Mouse (Mus musculus) gonadal fat pad, adult 2 months (tissue): Measurements from ENCODE around the gene Pgm2. TPM values are rescaled to one million over a fixed set of nuclear protein-coding genes. Genes with fewer than 3 reads are reported as not detected.

Experiments
- DNase-seq: peaks from one replicate; pipeline ENCODE4 v3.0.0-alpha.2; 2012; ENCODE audit warnings: low read depth
- polyA plus RNA-seq: library from polyadenylated mRNA; depleted of rRNA; stranded (reverse); fragments of >200 nt; gene quantifications from 2 replicates; pipeline ENCODE4 v1.2.3, GENCODE M21; 2012

The Pgm2 gene
- polyA plus RNA-seq, 1 experiment, result 8.3 TPM

DNA sequence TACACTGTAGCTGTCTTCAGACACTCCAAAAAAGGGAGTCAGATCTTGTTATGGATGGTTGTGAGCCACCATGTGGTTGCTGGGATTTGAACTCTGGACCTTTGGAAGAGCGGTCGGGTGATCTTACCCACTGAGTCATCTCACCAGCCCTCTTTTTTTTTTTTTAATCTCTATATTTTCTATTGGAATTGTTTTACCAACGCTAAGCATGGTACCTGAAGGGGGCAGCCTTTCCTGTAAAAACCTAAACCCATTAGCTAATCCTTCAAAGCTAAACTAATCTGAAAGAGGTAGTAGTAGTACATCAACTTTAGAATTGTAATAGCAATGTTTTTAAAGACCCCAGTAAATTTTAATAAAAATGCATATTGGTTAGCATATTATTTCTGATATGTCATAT is 17.2 kb upstream of the Pgm2 start:
- no peak for DNase-seq

DNA sequence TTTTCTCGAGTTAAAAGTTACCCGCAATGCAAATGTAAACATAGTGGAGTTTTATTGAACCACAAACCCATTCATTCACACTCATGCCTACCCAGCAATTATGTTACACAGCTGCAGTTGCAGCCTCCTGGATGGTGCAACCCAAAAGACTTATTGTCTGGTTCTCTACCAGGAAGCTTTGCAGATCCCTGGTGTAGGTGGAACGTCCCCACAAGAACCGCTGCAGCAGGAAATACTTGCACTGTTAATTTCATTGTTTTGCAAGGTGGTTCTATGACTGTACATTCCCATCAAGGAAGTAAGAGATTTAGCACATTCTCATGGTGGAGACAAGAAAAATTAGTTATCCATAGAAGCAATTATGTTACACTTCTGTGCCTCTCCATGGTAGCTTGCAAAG is 15.4 kb upstream of the Pgm2 start:
- DNase-seq, result no peak

DNA sequence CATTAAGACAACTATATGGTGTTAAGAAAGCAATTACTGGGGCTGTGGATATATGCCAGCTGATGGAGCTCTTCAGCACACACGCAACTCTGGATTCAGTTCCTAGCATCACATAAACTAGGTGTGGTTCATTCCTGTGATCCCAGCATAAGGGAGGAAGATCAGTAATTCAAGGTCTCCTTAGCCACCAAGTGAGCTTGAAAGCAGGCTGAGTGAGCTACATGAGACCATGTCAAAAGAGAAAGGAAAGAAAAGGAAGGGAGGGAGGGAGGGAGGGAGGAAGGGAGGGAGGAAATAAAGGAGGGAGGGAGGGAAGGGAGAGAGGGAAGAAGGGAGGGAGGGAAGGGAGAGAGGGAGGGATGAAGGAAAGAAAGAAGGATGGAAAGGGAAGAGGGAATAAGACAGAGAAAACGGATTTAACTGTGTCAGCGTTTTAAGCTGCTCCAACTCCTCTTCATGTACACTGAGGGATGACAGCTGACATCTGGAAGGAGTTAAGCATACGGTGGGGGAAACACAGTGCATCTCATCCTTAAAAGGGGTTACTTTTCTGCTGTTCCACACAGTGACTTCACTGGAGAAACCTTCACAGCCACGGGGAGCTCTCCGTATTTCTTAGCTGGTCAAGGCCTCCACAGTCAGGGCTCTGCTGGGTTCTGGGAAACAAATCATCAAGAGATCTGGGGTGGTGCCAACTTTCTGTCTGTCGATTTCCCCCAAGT is 13.8 kb upstream of the Pgm2 start:
- no peak for DNase-seq

DNA sequence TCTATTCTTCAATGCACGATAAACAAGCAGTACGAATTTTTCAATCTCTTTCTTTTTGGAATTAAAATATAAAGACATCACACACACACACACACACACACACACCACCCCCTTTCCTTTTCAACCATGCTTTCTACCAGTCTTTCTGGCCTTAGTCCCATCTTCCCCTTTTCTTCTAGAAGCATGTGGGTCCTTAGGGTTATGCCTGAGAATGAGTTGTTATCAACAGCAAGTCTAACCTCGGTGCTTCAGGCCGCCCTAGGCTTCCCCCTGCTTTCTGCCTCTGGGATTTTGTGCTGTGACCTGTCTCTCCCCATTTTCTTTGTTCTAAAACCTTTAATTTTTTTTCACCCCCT is 13.3 kb upstream of the Pgm2 start:
- DNase-seq, result no peak

DNA sequence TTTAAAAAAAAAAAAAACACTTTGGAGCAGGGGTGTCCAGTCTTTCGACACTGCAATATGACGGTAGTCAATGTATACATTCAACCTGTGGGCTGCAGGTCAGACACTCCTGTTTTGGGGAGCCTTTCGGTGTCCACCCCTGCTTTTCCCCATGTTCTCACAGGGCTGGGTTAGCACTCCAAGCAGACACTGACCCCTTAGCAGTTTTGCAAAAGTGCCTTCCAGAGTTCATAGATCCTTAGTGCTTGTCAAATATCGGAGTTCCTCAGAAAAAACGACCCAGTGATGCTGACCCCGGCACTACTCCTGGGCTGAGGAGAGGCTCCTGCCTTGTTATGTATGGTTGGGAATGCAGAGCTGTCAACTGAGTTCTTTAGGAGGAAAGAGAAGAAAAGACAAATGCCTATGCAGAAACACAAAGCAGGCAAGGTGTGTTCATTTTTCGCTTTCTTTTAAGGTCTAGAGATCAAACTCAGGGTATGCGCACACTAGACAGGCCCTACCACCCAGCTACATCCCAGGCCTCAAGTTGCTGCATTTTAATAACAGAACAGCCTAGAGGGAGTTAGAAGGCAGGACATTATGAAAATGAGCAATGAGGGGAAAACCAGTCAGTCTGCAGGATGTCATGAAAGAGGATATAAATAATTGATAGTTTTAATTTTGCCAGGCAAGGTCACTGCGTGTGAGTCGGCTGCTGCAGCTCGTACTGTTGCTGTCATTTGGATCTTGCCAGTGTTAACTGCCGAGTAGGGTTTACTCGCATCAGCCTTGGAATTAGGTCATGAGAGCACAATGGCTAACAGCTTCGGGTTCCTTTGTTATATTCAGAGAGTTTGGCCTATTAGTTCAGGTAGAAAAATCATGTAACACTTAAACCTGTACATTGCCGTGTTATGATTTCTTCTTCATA is 9.0 kb upstream of the Pgm2 start:
- no peak for DNase-seq

DNA sequence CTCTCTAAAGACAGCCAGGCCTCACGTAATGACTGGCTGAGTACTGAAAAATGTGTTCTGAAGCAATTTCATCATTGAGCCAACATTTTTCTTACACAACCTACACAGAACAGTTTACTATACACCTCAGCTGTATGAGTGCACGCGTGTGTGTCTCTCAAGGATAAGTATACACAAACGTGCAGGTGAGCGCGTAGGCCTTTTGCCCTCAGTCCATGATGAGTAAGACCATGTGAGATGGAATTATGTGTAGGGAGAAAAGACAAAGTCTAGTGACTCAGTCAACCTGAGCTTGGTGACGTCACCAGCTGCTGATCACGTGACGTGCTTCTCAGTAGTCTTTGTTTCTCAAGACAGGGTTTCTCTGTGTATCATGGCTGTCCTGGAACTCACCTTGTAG is 7.3 kb upstream of the Pgm2 start:
- peak; percentile 54 for DNase-seq

DNA sequence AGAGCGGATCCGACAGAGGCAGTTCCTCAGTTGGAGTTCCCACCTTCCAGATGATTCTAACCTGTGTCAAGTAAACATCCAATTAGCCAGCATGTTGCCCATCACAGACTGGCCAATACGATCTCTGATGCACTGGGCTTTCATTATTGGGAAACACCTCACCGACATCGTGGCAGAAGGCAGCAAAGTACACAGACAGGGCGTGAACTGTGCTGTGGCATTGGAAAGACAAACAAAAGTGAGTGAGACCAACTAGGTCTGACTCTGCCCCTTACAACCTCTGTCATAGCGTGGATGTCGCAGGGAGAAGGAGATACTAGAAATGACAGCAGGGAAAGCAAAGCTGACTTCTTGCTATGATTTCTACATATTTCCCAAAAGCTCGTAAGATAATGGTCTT is 4.0 kb upstream of the Pgm2 start:
- no peak for DNase-seq

DNA sequence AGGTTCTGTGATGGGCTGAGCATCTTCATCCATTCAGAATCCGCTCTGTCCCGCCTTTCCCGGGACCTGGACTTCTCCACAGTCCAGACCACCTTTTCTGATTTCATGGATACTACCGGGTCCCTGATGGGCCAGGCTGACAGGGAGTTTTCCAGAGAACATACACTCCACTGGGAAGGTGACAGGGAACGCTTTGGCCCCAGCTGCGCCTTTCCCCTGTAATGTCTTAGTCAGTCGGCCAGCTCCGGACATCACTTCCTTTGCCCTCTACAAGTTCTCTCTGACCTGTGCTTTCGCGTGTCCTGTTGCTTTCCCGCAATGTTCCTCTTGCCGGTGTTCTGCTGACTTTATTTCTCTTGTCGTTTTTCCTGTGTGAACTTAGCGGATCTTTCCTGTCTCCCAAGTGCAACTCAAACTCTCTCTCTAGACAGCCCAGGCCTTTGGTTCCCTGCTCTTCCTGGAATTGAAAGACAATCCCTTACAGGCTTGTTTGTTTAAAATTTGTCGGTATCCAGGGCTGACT is 660 bp downstream of the Pgm2 start:
- DNase-seq, result no peak

DNA sequence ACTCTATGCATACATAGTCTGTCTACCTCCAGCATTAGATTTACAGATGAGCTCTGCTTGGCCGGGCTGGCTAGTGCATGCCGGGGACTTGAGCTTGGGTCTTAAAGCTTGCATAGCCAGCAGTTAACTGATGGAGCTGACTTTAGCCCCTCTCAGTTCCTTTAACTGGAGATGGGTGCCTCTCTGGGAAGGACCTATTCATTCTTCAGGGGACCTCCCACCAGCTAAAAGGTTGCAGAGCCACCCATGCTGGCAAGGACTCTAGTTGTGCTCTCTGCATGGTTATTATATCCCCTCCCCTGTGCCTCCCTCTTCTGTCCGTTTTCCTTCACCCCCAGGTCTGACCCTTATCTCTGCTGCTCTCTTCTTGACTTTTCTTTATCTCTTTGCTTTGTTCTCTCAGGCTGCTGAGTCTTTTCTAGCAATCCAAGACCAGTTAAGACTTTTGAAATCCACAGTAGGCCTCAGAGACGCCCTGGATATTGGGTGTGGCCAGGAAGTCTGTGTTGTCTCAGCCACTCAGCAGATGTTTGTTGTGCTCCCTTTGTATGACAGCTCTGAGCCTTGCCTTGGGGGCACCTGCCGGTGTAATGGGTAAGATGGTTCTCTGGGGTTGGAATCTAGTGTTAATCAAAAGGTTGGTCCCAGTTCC is 2.7 kb downstream of the Pgm2 start:
- no peak for DNase-seq

DNA sequence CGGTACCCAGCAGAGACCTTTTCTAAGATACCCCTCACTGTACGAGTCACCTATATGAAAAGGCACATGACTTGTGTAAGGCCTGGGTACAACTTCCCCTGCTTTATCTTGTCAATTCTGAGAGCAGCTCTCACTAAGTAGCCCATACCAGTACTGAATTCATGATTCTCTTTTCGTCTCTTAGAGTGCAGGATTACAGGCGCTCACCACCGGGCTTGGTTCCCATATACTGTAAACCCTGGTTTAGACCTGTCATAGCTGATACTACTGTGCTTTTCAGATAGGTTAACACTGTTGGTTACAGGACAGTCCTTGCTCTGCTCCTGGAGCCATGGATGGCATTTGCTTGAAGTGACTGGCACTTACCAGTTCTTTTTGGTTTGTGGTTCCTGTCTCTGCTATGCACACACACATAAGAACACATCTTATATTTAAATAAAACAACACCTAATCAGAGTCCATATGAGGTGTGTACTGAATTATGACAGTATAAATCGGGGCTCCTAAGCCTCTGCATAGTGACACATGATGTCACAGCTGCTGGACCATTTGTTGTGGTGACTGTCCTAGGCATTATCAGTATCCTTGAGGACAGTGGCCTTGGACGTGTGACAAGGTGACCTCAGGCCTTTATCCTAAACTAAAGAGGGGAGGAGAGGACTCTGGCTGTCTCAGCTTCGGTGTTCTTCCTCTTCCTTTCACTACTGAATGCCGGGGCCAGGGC is 9.4 kb downstream of the Pgm2 start:
- no peak for DNase-seq

DNA sequence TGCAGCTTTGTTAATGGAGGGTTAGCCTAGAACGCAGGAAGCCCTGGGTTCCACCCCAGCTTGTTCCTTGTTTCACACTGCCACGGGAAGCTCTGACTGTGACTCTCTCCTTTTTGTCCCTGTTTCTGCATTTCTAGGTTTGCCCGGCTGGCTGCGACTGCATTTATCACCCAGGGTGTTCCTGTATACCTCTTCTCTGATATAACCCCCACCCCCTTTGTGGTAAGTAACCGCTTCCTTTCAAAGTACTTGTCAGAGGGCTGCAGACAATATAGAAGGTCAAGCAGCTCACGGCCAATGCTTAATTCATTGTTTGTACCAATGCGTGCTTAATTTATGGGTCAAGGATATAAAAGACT is 9.9 kb downstream of the Pgm2 start:
- no peak for DNase-seq

DNA sequence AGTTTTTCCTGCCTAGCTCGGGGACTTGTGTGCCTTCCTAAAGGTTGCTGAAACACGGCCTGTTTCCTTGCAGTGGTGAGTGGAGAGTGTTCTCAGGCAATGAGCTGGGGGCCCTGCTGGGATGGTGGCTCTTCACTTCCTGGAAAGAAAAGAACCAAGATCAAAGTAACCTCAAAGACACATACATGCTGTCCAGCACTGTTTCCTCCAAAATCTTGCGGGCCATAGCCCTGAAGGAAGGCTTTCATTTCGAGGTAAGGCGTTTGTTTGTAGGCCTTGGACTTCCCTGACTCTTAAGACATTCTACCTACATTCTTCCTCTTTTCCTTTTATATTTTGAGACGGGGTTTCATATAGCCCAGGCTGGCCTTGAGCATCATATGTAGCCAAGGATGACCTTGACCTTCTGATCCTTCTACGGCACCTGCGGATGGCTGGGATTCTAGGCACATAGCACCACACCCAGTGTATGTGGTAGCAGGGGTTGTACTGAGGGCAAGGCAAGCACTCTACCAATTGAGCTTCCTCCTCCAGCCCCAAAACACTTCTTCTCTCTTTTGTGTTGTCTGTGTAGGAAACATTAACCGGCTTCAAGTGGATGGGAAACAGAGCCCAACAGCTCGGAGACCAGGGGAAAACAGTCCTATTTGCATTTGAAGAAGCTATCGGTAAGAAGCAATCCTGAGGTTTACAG is 15.0 kb downstream of the Pgm2 start:
- no peak for DNase-seq

DNA sequence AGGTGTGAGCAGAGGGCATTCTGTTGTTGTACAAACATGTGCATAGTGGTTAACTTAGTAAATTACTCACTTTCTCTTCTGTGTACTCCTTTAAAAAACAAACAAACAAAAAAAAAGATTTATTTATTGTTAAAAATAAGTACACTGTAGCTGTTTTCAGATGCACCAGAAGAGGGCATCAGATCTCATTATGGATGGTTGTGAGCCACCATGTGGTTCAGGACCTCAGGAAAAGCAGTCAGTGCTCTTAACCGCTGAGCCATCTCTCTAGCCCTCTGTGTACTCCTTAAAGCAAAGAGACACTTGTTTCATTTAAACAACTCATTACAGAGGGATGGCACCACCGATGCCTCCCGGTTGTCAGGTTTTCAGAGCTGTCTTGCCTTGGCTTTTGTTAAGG is 16.5 kb downstream of the Pgm2 start:
- no peak for DNase-seq

DNA sequence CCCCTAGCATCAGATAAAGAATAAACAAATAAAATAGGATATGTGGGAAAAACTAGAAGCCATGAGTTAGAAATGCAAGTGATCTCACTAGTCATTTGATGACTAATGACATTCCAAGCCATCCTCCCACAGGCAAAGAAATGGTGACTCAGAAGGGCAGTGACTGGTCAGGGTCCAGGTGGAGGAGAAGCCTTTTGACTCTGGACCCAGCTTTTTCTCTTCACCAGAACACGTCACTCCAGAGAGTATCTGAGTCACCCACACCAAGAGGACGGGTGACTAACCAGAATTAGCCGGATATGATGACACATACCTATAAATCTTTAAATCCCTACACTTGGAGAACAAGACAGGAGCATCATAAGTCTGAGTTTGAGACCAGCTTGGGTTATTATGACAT is 19.6 kb downstream of the Pgm2 start:
- DNase-seq, result no peak

DNA sequence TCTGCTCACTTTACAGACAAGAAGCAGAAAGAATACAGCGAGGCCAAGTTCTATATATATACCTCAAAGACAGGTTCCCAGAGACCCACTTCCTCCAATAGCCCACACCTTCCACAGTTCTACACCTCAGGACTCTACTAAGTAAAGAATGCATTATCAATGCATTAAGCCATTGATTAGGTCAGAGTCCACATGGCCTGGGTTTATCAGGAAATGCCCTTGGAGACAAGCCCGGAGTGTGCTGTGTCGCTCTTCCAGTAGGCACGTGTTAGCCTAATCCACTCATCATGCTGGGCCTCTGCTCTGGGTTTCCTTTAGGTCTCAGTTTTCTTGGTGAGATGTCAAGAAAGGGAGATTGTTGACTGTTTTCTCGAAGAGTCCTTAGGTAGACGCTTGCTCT is 21.5 kb downstream of the Pgm2 start:
- no peak for DNase-seq

DNA sequence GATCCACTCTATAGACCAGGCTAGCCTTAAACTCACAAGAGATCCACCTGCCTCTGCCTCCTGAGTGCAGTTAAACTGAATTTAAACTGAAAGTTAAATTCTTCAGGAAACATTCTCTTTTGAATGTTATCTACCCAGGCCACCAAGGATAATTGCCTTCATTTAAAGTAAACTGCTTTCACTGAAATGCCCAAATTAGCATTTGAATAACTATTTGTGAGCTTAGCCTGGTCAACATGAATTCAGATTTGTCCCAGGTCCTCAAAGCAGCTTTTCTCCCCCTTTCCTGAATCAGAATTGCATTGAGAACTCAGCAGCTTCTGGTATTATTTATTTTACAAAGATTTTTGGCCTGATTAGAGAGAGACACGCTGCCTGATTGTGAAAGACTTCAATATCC is 24.4 kb downstream of the Pgm2 start:
- no peak for DNase-seq

DNA sequence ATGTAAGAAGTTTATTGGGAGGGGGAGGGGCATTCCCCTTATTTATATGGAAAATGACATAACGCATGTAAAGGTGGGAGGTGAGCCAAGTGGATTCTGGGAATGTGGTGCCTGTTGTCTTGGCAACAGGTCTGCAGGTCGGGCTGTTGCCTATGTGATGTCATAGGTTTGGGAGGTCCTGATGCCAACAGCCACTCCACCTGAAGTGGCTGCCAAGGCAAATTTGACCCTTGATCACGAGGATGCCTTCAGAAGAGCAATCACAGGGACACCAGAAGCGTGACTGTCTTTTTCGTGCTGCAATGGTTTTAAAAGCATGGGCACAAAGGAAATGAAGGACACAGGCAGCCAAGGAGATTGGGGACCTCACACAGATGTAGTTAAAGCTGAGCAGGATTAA is 33.0 kb downstream of the Pgm2 start:
- DNase-seq, result no peak

DNA sequence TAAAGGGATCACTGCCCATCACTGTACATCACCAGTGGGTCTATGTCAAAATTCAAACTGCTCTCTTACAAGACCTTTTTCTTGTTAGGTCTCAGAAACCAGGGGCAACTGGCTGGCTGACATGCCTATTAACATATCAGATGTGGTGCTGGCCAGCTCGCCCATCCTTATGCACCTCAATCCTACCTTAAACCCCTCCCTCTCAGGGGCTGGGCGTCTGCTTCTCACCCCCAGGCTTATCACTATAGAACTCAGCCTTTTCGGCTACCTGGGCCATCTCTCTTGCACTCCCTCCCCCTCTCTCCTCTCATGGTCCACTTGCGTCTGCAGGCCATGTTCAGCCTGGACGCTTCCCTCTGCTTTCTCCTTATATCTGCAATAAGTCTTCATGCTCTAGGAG is 38.8 kb downstream of the Pgm2 start:
- DNase-seq, result no peak

DNA sequence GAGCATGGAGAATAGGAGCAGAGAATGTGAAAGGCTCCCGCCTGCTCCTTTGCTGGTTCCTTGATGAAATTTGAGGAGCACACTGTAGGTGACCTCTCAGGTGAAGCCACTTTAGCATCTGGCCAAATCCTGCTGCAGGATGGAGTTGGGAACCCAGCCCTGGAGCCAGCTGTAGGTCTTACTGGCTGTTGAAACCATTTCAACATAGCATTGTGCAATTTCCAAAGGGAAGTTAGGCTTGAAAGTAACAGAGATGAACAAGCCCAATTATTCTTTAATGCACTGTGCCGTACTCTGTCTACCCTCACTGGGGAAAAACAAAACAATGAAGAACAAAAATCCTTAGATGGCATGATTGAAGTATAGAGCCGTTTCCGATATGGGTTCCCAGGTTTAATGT is 41.2 kb downstream of the Pgm2 start:
- no peak for DNase-seq

DNA sequence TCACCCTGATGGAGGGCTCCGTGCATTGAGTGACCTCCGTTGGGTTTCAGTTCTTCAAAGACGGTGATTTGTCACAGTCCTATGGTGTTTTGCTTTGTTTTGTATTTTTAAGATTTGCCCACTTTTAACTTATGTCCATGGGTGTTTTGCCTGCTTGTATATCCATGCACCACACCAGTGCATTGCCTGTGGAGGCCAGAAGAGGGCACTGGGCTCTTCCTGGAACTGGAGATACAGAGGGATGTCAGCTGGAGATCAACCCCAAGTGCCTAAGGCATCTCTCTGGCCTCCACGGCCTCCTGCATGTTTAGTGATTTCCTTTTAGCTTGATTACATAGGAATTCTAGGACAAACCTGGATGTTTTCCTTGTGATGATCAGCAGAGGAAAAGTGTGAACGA is 43.6 kb downstream of the Pgm2 start:
- DNase-seq, result no peak

DNA sequence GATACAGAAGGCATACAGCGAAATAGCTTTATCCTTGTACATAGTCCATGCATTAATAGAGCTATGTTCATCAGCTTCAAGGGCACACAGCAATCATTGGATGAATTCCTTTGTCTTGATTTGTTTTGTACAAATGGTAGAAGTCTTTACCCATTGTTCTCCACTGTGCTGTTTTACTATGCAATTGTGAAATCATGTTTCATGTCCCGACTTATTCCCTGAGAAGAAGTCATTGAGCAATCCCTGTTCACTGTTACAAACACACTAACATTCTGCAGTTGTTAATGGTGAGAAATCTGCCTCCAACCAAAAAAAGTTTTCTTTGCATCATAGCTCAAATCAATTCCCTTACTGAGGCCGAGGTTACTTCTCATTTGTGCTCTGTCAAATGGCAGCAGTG is 47.5 kb downstream of the Pgm2 start:
- DNase-seq, result peak; percentile 83

DNA sequence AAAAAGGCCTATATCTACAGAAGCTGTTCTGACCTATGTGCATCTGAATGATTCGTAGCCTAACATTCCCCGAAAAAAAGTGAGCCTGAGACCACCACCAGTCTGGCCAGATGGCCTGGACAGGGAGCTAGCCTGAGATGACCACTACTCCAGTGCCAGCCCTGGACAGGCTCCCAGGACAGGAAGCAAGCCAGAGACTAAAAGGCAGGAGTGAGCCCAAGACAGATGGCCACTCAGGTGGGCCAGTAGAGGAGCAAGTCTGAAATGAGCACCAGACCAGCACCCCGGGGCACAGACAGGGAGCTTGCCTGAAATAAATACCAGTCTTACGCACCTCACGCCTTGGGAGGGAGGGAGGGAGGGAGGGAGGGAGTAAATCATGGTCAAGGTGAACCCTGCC is 51.6 kb downstream of the Pgm2 start:
- DNase-seq, result no peak
